ENCODE assay signal across 8 mouse cellular contexts in the genomic region with DNA sequence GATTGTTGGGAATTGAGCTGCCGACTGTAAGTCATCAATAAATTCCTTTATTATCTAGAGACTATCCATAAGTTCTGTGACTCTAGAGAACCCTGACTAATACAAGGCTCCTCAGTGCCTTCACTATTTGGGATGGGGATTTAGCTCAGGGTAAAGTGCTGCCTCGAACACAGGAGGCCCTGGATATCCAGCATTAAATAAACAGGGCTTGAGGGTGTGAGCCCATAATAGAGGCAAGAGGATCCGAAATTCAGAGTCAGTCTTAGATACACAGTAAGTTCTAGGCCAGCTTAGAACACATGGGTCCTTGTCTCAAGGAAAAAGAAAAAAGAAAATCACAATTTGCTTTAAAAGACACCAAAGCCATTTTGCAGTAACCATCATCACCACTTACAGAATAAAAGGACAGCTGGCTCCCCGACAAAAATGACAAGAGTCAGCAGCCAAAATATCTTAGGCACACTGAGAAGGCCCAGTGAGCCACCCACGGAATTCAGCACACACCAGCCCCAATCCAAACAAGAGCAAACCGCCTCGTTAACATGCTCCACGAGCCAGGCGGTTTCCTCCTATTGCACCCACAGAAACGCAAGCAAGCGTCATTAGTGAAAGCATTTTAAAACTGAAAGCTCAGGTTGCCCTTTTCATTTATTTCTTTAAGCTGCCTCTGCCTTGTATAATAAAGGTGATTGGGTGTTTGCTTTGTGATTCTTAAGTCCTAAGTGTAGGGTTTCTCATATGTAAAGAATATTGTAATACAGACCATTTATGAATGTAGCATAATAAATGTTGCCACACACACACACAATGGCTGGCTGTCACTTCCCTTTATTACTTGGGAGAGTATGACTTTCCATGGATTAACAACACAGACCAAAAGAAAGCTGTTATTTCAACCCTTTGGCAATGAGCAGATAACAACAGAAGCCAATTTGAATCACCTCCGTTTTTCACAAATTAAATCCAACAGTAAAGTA. TPM values are rescaled to one million over a fixed set of nuclear protein-coding genes. Genes with fewer than 3 reads are reported as not detected.
DNase-seq lines count a peak whose midpoint lies in the region; ATAC-seq lines count a peak whose summit lies in the region.

No protein-coding gene starts in this region.

- intact Hi-C loops in heart, postnatal 25 days (cut with DNase I): no loop called here
- intact Hi-C loops in gastrocnemius, postnatal 36 days (cut with DNase I): no loop called here

- peaks cover 36% of the 10 kb centered on the region for H3K4me1 ChIP-seq in forebrain, embryonic 16.5 days (replicated peaks; ENCODE audit: control insufficient read depth, insufficient read depth, low read length)
- peaks cover 45% of the 10 kb centered on the region for H3K4me1 ChIP-seq in limb, embryonic 15.5 days

- H3K4me2 ChIP-seq in forebrain, embryonic 16.5 days (ENCODE audit: low read length): no peak overlapping the region
- H3K4me2 ChIP-seq in limb, embryonic 15.5 days: 0 out of 2 replicates have a peak overlapping the region, but pooled peaks have one; percentile 15

- peak; percentile 25 for DNase-seq in heart, postnatal 4 days
- DNase-seq in heart, postnatal 25 days (ENCODE audit: low spot score): no peak
- DNase-seq in right cerebral cortex, postnatal 4 days: peak; percentile 25
- no peak for DNase-seq in adrenal gland, postnatal 10 days
- no peak for DNase-seq in gastrocnemius, postnatal 36 days

- ATAC-seq in CD4-positive, CD25-positive, alpha-beta regulatory T cell, adult 4 months: peak; percentile 96
- peak; percentile 41; the same call in 1 of the 2 replicates for ATAC-seq in forebrain, embryonic 16.5 days
- no peak for ATAC-seq in limb, embryonic 15.5 days (ENCODE audit: insufficient number of reproducible peaks, low FRiP score, low TSS enrichment, low read depth)

- H3K9ac ChIP-seq in forebrain, embryonic 16.5 days (replicated peaks; ENCODE audit: low read depth, low read length): no peak overlapping the region
- no peak overlapping the region for H3K9ac ChIP-seq in limb, embryonic 15.5 days

- peak overlapping the region; percentile 66 for H3K27ac ChIP-seq in forebrain, embryonic 16.5 days (ENCODE audit: low read length)
- H3K27ac ChIP-seq in limb, embryonic 15.5 days: 0 out of 2 replicates have a peak overlapping the region, but pooled peaks have one; percentile 48

- H3K27me3 ChIP-seq in forebrain, embryonic 16.5 days (replicated peaks; ENCODE audit: control insufficient read depth, insufficient read depth, low read length): no peaks in the 10 kb centered on the region
- H3K27me3 ChIP-seq in limb, embryonic 15.5 days: no peaks in the 10 kb centered on the region

- no peaks in the 10 kb centered on the region for H3K36me3 ChIP-seq in forebrain, embryonic 16.5 days (ENCODE audit: control insufficient read depth, insufficient read depth)
- no peaks in the 10 kb centered on the region for H3K36me3 ChIP-seq in limb, embryonic 15.5 days

- WGBS in forebrain, embryonic 16.5 days: 24% methylated on average over 11 of the region's 12 CpGs
- 39% methylated on average over 12 of the region's 12 CpGs for WGBS in limb, embryonic 15.5 days

- H3K4me3 ChIP-seq in forebrain, embryonic 16.5 days (replicated peaks; ENCODE audit: low read length): no peak overlapping the region
- H3K4me3 ChIP-seq in limb, embryonic 15.5 days: no peak overlapping the region

- no peaks in the 10 kb centered on the region for H3K9me3 ChIP-seq in forebrain, embryonic 16.5 days (ENCODE audit: control insufficient read depth, low read length)
- no peaks in the 10 kb centered on the region for H3K9me3 ChIP-seq in limb, embryonic 15.5 days

RNA-seq across cellular contexts. Expression of a gene that starts 29.8 kb away (rescaled TPM):
- 10 to 100 TPM; 18.0 to 20.9 TPM for total RNA-seq in heart, postnatal 4 days (2021)
- 10 to 100 TPM; 12.1 to 12.8 TPM for total RNA-seq in heart, postnatal 25 days (2021)
- polyA plus RNA-seq in CD4-positive, CD25-positive, alpha-beta regulatory T cell, adult 4 months (2017; shearing (Covaris generic)): 100 to 1,000 TPM; 167 to 195 TPM
- polyA plus RNA-seq in forebrain, embryonic 16.5 days (2015; fragmentation: Nextera tagmentation; extraction: Ambion mirVana): 24.0 and 28.2 TPM in 2 replicates
- 19.1 and 20.2 TPM in 2 replicates for polyA plus RNA-seq in limb, embryonic 15.5 days (2015; fragmentation: Nextera tagmentation; extraction: Ambion mirVana)
- total RNA-seq in adrenal gland, postnatal 10 days (2021): 10 to 100 TPM; 25.7 to 32.1 TPM
- total RNA-seq in gastrocnemius, postnatal 36 days (2021): 1 to 10 TPM; 5.1 to 6.2 TPM

Comparison
In these comparisons a context has a peak if more than half of its experiments do, and no peak if none do; other contexts are left out.
1. DNase-seq: peak in heart, postnatal 4 days (single experiment) and right cerebral cortex, postnatal 4 days (single experiment); none in heart, postnatal 25 days (single experiment), adrenal gland, postnatal 10 days (single experiment) and gastrocnemius, postnatal 36 days (0 of 2).